Mouse (Mus musculus) frontal cortex, adult 2 months (tissue): ENCODE results near the gene Acod1. TPM values are rescaled to one million over a fixed set of nuclear protein-coding genes. Genes with fewer than 3 reads are reported as not detected.

Experiments
- DNase-seq, 2 experiments: peaks; one replicate each; pipeline ENCODE4 v3.0.0; 2022; ENCODE audit warnings: low spot score in 1 of 2; ENCODE audit errors: extremely low spot score in 1 of 2
- polyA plus RNA-seq: library from polyadenylated mRNA; depleted of rRNA; stranded (reverse); fragments of >200 nt; gene quantifications from 2 replicates; pipeline ENCODE4 v1.2.3, GENCODE M21; 2012; rRNA removed

The Acod1 gene
- polyA plus RNA-seq, 1 experiment: 0.04 TPM

DNA sequence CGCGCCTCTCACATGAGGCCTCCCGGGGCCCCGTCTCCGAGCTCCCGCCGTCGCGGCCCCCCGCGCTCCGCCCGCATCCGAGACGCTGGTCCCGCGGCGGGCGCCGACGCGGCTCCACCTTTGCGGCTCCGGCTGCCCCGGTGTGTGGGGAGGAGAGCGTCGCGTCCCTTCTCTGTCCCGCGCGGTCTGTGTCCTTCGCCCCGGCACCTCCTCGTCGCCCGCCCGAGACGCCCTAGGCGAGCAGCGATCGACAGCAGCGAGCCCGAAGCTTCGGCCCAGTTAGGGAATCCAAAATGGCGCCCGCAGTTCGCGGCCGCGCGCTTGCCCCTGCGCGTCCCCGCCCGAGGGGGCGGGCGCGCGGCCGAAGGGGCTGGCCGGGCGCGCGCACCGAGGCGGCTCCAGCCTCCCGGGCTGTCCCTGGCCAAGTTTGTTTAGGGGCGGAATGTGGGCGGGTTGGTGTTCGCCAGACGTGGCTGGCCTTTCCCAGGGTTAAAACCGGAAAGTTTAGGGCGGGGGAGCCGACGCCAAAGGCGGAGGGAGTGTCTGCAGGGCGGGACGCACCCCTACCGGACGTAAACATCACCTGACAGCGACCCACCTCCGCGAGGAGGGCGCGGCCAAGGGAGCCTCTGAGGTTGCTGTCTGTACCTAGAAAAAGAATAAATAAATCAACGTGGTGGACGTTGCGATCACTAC, 52.6 kb downstream of the Acod1 start, which contains the start of gene Fbxl3:
Gene Fbxl3, minus strand, starts transcription at position 329 of the 696 bp plus-strand sequence.
- peak; percentile 74 to 82 for DNase-seq

DNA sequence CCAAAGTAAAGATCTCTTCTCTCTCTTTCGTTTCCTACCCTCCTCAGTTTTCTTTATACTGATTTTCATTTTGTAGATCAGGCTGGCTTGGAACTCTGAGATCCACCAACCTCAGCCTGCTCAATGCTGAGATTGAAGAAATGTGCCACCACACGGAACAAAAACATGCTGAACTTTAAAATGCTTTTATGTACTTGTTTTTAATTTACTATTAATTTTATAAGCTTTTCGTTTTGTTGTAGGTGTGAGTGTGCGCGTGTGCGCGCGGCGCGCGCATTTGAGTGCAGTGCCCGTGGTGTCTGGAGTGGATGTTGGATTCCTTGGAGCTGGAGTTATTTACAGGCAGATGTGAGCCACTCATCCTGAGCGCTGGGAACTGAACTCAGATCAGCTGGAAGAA, 53.5 kb downstream of the Acod1 start:
- DNase-seq: no peak

DNA sequence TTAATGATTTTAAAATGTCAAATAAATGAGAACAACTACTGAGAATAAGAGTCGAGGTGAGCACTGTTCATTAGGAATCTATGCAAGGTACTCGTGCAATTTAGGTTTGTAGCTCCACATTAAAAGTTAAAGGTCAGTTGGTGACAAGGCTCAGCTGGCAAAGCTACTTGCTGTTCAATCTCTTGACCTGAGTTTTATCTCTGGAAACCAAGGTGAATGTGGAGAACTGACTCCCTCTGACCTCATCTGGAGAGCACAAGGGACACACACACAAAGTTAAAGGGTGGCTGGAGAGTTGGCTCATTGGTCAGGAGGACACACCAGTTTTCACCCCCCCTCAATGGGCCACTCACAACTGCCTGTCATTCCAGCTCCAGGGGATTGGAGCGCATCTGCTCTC, 54.4 kb downstream of the Acod1 start:
- DNase-seq: no peak

DNA sequence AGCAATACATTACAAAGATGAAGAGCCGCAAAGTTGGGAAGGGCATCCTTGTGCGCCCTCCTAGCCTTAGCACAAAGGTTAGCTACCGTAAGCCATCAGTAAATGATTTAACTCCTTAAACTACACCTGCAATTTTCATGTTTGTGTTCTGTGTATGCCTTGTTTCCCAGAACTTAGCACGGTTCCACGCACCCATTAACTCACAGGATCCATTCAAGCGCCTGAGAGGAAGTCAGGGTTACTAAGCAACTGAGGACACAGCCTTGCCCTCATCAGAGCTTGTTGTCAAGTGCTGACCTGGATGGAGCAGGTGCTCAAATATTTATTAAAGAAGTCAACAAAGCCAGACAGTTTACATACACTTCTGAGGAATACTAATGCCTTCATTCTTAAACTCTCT, 55.5 kb downstream of the Acod1 start:
- no peak for DNase-seq

DNA sequence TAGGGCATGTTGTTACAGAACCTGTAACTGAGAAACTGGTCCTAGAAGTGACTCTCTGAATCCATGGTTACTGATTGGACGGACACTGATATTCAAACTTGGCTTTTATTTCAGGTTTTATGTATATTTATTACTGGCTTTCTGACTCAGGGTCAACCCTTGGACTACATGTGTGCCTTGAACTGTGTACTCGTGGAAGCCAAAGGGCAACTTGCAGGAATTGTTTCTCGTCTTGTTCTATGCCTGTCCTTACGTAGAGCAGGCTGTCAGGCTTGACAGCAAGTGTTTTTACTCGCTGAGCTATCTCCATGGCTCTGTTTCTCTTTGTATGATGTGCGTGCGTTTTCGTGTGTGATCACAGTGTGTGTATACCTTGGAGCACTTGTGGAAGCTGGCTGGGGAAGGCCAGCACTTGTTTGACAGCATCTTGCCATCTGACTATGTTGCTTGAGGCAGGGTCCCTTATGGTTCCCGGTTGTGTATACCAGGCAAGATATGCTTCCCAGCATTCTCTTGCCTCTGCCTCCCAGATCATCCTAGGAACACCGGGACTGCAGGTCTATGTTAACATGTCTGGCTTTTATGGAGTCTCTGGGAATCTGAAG, 56.1 kb downstream of the Acod1 start:
- DNase-seq: no peak

Other genes starting within 250 kb of the Acod1 start
- 56.7 and 67.5 TPM in 2 replicates for gene Kctd12, start 64.3 kb upstream of the Acod1 start, polyA plus RNA-seq
- gene Cln5, start 23.2 kb downstream of the Acod1 start, polyA plus RNA-seq: 11.7 and 13.2 TPM in 2 replicates
- 94.6 and 101 TPM in 2 replicates for gene Fbxl3, start 52.6 kb downstream of the Acod1 start, polyA plus RNA-seq